Mouse (Mus musculus): ENCODE measurements around the gene Hoxd4. TPM values are rescaled to one million over a fixed set of nuclear protein-coding genes. Genes with fewer than 3 reads are reported as not detected.

Gene Hoxd4
- polyA plus RNA-seq (2014; fragmentation: Nextera tagmentation; extraction: Ambion mirVana) = 3.1 and 4.3 TPM in 2 replicates

DNA sequence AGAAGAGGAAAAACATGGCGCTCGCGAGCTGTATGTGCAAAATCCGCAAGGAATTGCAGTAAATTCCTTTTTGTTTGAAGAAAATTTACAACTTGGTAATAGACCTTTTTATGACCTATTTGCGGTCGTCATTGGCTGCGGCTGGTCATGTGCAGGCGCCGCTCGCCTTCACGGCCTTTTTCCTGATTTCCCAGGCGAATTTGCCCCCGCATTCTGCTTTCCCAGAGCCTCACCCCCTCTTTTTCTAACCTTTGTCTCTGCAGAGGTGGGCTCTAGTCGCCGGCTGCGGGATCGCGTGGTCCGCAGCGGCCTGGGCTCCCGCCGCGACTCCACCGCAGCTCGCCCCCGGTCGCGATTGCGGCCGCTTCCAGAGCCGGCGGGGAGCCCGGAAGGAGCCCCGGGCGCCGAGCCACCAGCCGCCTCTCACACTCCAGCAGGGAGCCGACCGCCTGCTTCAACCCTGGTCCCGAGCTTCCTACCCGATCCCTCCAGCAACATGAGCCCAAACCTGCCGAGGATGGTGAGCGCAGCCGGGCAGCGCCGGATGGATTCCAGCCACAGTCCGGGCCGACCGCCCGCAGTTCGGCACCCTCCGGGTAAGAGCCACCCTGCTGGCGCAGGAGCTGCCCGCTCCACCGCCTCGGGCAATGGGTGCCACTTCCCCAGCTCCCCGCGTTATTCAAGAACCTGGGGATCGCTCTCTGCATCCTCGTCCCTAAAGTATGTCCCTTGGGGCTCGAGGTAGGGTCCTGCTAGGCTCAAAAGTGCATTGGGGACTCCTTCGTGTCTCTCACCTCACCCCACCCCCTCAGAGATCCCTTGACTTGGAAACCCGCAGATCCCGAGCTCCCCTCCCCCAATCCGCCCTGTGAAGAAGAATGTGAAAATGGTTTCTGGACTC is at the start of gene Hoxd4, which contains the start of gene Hoxd3:
Gene Hoxd4, plus strand, starts transcription at position 209 of the 901 bp plus-strand sequence.
Gene Hoxd3, plus strand, starts transcription at position 207 of the 901 bp plus-strand sequence.
- Histone ChIP-seq H3K4me2 (replicated peaks) (peak within 1 kb of the TSS; percentile 37), H3K9ac (peak within 1 kb of the TSS; percentile 47), H3K27ac (peak within 1 kb of the TSS; percentile 47), H3K4me1 (replicated peaks; ENCODE audit: control insufficient read depth, insufficient read depth, low read length) (no peaks in the 10 kb centered on the region; the same call in 1 of the 2 replicates), H3K27me3 (ENCODE audit: control insufficient read depth, insufficient read depth, low read length) (peaks cover 96% of the 10 kb centered on the region), H3K9me3 (ENCODE audit: control insufficient read depth, low read length) (no peaks in the 10 kb centered on the region), H3K36me3 (replicated peaks; ENCODE audit: control insufficient read depth, insufficient read depth) (no peaks in the 10 kb centered on the region), H3K4me3 (replicated peaks; ENCODE audit: low read length) (peak within 1 kb of the TSS; percentile 31)
- ATAC-seq (ENCODE audit: low FRiP score) = no peak
- under 1% methylated on average over 65 of the region's 65 CpGs for WGBS
- no peak for DNase-seq (ENCODE audit: low spot score)

DNA sequence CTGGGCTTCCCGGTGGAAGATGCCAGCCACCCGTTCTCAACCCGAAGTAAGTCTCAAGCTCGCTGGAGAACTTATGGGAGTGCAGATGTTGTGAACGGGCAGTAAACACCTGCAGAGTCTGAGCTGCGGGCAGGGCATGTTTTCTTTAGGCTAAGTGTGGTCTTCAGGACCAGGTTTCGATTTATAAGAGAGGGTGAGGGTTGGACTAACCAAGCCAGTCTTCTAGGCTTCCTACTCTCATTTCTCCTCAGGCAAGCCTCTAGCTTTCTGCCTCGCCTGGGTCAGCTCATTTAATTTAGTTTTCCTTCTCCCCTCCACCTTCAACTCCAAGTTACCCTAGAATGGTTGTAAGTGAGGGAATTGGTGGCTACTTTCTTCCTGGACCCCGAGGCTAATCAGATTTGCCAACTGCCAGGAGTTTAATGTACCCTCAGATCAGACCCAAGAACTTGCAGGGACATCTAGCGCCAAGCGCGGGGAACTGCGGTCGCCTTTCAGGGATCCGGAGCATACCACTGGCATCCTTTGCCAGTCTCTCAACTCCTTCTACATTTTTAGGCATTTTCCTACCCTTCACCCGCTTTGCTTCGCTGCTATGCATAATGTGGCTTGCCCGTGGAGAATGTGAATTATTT is 48.3 kb upstream of the Hoxd4 start:
- Histone ChIP-seq H3K4me2 (replicated peaks) (no peak overlapping the region), H3K27me3 (ENCODE audit: control insufficient read depth, insufficient read depth, low read length) (peaks cover 98% of the 10 kb centered on the region), H3K9me3 (ENCODE audit: control insufficient read depth, low read length) (no peaks in the 10 kb centered on the region), H3K9ac (no peak overlapping the region), H3K27ac (no peak overlapping the region), H3K4me3 (replicated peaks; ENCODE audit: low read length) (no peak overlapping the region), H3K36me3 (replicated peaks; ENCODE audit: control insufficient read depth, insufficient read depth) (no peaks in the 10 kb centered on the region), H3K4me1 (replicated peaks; ENCODE audit: control insufficient read depth, insufficient read depth, low read length) (peaks cover 4% of the 10 kb centered on the region; the same call in 1 of the 2 replicates)
- ATAC-seq (ENCODE audit: low FRiP score) (no peak), DNase-seq (ENCODE audit: low spot score) (no peak)
- WGBS = 7% methylated on average over 18 of the region's 18 CpGs

DNA sequence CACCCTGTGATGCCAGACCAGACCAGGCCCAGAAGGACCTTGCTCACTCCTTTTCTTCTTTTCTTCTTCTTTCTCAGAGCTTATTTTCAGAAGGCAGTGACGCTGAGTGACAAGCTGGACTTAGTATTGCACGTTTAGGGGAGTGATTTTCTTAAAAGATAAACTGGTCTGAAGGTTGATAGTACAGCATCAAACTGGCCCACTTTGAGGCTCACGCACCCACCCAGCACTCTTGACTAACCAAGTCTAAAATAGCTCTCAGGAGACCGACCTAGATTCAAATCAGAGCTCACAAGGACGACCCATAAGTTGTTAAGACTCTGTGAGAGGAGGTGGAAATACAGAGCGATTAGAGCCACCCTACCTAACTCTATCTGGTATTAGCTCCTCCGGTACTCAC is 45.3 kb upstream of the Hoxd4 start:
- WGBS = 2% methylated on average over 7 of the region's 7 CpGs
- Histone ChIP-seq H3K4me2 (replicated peaks) (no peak overlapping the region), H3K36me3 (replicated peaks; ENCODE audit: control insufficient read depth, insufficient read depth) (no peaks in the 10 kb centered on the region), H3K27me3 (ENCODE audit: control insufficient read depth, insufficient read depth, low read length) (peaks cover 98% of the 10 kb centered on the region), H3K9me3 (ENCODE audit: control insufficient read depth, low read length) (no peaks in the 10 kb centered on the region), H3K9ac (no peak overlapping the region), H3K4me1 (replicated peaks; ENCODE audit: control insufficient read depth, insufficient read depth, low read length) (peaks cover 4% of the 10 kb centered on the region; the same call in 1 of the 2 replicates), H3K27ac (no peak overlapping the region), H3K4me3 (replicated peaks; ENCODE audit: low read length) (no peak overlapping the region)
- DNase-seq (ENCODE audit: low spot score) (no peak), ATAC-seq (ENCODE audit: low FRiP score) (no peak)

DNA sequence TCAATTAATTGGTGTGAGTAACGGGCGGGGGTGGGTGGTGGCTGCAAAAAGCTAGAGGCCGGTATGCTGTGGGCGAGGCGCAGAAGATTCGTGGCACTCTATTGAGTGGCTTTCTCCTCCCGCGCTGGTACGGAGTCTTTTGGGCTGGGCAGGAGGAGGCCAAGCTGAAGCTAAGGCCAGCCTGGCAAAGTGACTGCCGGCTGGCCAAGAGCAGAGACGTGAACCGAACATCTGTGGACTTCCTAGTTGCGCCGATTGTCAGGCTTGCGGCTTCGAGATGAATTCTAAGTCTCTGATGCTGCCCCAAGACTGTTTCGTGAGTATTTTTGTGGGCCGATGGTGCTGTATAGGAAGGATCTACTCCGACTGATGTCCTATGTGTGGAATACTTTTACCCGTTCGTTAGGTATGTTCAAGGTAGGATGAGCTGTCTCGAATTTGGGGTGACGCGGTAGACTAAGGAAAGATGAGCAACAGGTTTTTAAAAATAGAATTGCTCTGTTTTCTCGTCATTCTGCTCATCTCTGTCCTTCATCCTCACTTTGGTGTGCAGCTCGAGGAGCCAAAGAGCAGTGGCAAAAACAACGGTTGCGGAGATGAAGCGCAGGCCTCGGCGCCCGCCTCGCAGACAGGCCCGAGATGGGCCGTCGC is 44.4 kb upstream of the Hoxd4 start:
- Histone ChIP-seq H3K4me2 (replicated peaks) (no peak overlapping the region), H3K9ac (no peak overlapping the region), H3K36me3 (replicated peaks; ENCODE audit: control insufficient read depth, insufficient read depth) (no peaks in the 10 kb centered on the region), H3K27me3 (ENCODE audit: control insufficient read depth, insufficient read depth, low read length) (peaks cover 98% of the 10 kb centered on the region), H3K4me3 (replicated peaks; ENCODE audit: low read length) (no peak overlapping the region), H3K4me1 (replicated peaks; ENCODE audit: control insufficient read depth, insufficient read depth, low read length) (peaks cover 4% of the 10 kb centered on the region; the same call in 1 of the 2 replicates), H3K9me3 (ENCODE audit: control insufficient read depth, low read length) (no peaks in the 10 kb centered on the region), H3K27ac (no peak overlapping the region)
- ATAC-seq (ENCODE audit: low FRiP score) (no peak), DNase-seq (ENCODE audit: low spot score) (no peak)
- 2% methylated on average over 36 of the region's 36 CpGs for WGBS

DNA sequence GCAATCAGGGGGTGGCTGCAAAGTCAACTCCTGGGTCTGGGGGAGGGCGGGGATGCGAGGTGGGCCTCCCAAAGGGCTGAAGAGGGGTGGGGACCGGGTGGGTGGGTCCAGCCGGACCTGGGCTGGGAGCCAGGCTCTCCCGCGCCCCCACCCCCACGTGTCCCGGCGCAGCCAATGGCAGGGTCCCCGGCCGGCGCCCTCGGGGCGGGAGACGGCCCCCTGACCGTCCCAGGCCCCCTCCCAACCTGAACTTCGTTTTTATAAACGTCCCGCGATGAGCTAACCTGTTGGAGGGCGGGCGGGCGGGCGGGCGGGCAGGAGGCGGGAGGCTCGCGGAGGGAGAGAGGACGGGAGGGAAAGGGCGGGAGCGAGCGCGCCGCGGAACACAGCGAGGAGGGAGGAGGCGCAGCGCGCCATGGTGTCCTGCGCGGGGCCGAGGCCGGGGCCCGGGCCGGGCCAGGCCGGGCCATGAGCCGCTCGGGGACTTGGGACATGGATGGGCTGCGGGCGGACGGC is 43.8 kb upstream of the Hoxd4 start, which contains the start of gene Hoxd13:
Gene Hoxd13, plus strand, starts transcription at position 469 of the 516 bp plus-strand sequence.
- peak within 1 kb of the TSS; percentile 35 for H3K4me2 ChIP-seq (replicated peaks)
- no peak for ATAC-seq (ENCODE audit: low FRiP score)
- no peak for DNase-seq (ENCODE audit: low spot score)
- no peaks in the 10 kb centered on the region for H3K9me3 ChIP-seq (ENCODE audit: control insufficient read depth, low read length)
- no peak within 1 kb of the TSS for H3K9ac ChIP-seq
- peaks cover 4% of the 10 kb centered on the region; the same call in 1 of the 2 replicates for H3K4me1 ChIP-seq (replicated peaks; ENCODE audit: control insufficient read depth, insufficient read depth, low read length)
- H3K4me3 ChIP-seq (replicated peaks; ENCODE audit: low read length) = peak within 1 kb of the TSS; percentile 18
- no peak within 1 kb of the TSS for H3K27ac ChIP-seq
- peaks cover 98% of the 10 kb centered on the region for H3K27me3 ChIP-seq (ENCODE audit: control insufficient read depth, insufficient read depth, low read length)
- no peaks in the 10 kb centered on the region for H3K36me3 ChIP-seq (replicated peaks; ENCODE audit: control insufficient read depth, insufficient read depth)
- WGBS = 0% methylated on average over 30 of the region's 51 CpGs

DNA sequence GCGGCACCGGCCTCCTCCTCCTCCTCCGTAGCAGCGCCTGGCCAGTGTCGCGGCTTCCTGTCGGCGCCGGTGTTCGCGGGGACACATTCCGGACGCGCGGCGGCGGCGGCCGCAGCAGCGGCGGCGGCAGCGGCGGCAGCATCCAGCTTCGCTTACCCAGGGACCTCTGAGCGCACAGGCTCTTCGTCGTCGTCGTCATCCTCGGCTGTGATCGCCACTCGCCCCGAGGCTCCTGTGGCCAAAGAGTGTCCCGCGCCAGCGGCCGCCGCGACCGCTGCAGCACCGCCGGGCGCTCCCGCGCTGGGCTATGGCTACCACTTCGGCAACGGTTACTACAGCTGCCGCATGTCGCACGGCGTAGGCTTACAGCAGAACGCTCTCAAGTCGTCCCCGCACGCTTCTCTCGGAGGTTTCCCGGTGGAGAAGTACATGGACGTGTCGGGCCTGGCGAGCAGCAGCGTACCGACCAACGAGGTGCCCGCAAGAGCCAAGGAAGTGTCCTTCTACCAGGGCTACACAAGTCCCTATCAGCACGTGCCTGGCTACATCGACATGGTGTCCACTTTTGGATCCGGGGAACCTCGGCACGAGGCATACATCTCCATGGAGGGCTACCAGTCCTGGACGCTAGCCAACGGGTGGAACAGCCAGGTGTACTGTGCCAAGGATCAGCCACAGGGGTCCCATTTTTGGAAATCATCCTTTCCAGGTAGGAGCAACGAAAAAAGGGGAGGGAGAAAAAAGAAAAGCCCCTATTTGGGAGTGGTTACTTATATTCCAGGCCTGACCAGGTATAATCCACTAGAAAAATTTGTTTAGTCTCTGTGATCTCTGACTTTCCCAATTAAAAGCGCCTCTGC is 43.1 kb upstream of the Hoxd4 start:
- Histone ChIP-seq H3K27me3 (ENCODE audit: control insufficient read depth, insufficient read depth, low read length) (peaks cover 98% of the 10 kb centered on the region), H3K27ac (no peak overlapping the region), H3K4me2 (replicated peaks) (peak overlapping the region; percentile 35), H3K4me1 (replicated peaks; ENCODE audit: control insufficient read depth, insufficient read depth, low read length) (peaks cover 4% of the 10 kb centered on the region; the same call in 1 of the 2 replicates), H3K36me3 (replicated peaks; ENCODE audit: control insufficient read depth, insufficient read depth) (no peaks in the 10 kb centered on the region), H3K4me3 (replicated peaks; ENCODE audit: low read length) (peak overlapping the region; percentile 18), H3K9ac (no peak overlapping the region), H3K9me3 (ENCODE audit: control insufficient read depth, low read length) (no peaks in the 10 kb centered on the region)
- DNase-seq (ENCODE audit: low spot score) (no peak), ATAC-seq (ENCODE audit: low FRiP score) (no peak; the same call in 1 of the 2 replicates)
- WGBS = under 1% methylated on average over 67 of the region's 74 CpGs

- no peak for DNase-seq (ENCODE audit: low spot score)
- WGBS = 4% methylated on average over 3 of the region's 3 CpGs
- H3K27ac ChIP-seq = no peak overlapping the region
These were observed 42.5 kb upstream of the Hoxd4 start for GRCm38 (mm10) chr2:74669230-74669578.

GRCm38 (mm10) chr2:74669650-74670235 is 42.0 kb upstream of the Hoxd4 start:
- H3K4me3 ChIP-seq (replicated peaks; ENCODE audit: low read length) = no peak overlapping the region
- no peak for DNase-seq (ENCODE audit: low spot score)
- under 1% methylated on average over 14 of the region's 14 CpGs for WGBS
- H3K36me3 ChIP-seq (replicated peaks; ENCODE audit: control insufficient read depth, insufficient read depth) = no peaks in the 10 kb centered on the region
- no peak overlapping the region for H3K27ac ChIP-seq
- no peak overlapping the region for H3K9ac ChIP-seq
- no peak overlapping the region for H3K4me2 ChIP-seq (replicated peaks)
- H3K4me1 ChIP-seq (replicated peaks; ENCODE audit: control insufficient read depth, insufficient read depth, low read length) = peaks cover 4% of the 10 kb centered on the region; the same call in 1 of the 2 replicates
- H3K9me3 ChIP-seq (ENCODE audit: control insufficient read depth, low read length) = no peaks in the 10 kb centered on the region
- no peak for ATAC-seq (ENCODE audit: low FRiP score)
- peaks cover 98% of the 10 kb centered on the region for H3K27me3 ChIP-seq (ENCODE audit: control insufficient read depth, insufficient read depth, low read length)

More at GRCm38 (mm10) chr2:74669230-74669578, 42.5 kb upstream of the Hoxd4 start:
- no peak for ATAC-seq (ENCODE audit: low FRiP score)
- Histone ChIP-seq H3K9ac (no peak overlapping the region), H3K36me3 (replicated peaks; ENCODE audit: control insufficient read depth, insufficient read depth) (no peaks in the 10 kb centered on the region), H3K9me3 (ENCODE audit: control insufficient read depth, low read length) (no peaks in the 10 kb centered on the region), H3K27me3 (ENCODE audit: control insufficient read depth, insufficient read depth, low read length) (peaks cover 98% of the 10 kb centered on the region), H3K4me2 (replicated peaks) (no peak overlapping the region), H3K4me1 (replicated peaks; ENCODE audit: control insufficient read depth, insufficient read depth, low read length) (peaks cover 4% of the 10 kb centered on the region; the same call in 1 of the 2 replicates), H3K4me3 (replicated peaks; ENCODE audit: low read length) (no peak overlapping the region)
